Mouse (Mus musculus) brain, embryonic 18.5 days (tissue): ENCODE measurements around the gene Atp9a.
A peak's percentile ranks its signal among the peaks of the same experiment; 100 is the strongest.

Experiments
- DNase-seq: peaks from one replicate; pipeline ENCODE4 v3.0.0-alpha.2; 2012; ENCODE audit warnings: low read depth, low spot score

Atp9a gene

DNA sequence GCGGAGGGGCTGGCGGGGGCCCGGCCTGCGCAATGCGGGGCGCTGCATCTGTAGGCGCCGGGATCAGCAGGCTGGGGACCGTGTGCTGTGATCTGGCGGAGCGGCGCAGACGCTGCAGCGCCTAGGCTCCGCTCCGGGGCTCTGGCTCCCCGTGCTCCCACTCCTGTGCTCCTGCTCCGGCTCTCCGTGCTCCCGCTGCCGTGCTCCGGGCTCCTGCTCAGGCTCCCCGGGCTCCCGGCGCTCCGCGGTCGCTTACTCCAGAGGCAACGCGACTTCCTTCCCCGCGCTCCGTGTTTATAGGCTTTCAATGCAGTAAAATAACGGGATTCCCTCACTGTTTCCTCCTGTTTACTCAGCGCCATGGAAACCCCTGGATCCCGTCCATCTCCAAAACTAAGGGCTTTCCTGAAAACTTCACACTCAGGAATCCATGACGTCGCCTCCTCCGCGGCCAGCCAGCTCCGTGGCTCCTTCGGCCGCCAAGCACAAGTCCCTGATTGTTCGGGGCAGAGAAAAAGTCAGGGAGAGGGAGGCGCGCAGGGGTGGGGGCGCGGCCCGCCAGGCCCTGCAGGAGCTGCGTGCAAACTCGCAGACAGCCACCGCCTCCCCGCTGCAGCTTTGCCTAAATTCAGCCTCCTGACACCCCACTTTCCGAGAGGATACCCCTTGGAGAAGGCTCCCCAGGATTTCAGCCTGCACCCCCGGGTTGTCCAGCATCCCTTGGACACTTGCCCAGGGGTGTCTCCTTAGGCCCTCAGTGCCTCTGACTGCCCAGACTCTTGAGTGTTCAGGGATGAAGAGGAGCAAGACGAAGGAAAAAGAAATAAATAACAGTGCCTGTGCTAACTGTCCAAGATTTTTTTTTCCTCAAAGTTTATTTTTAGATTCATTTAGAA lies 140.5 kb downstream of the Atp9a start, which contains the start of gene Nfatc2:
Gene Nfatc2 (minus strand): TSS at position 167 of the 896 bp plus-strand sequence.
- peak; percentile 68 for DNase-seq

DNA sequence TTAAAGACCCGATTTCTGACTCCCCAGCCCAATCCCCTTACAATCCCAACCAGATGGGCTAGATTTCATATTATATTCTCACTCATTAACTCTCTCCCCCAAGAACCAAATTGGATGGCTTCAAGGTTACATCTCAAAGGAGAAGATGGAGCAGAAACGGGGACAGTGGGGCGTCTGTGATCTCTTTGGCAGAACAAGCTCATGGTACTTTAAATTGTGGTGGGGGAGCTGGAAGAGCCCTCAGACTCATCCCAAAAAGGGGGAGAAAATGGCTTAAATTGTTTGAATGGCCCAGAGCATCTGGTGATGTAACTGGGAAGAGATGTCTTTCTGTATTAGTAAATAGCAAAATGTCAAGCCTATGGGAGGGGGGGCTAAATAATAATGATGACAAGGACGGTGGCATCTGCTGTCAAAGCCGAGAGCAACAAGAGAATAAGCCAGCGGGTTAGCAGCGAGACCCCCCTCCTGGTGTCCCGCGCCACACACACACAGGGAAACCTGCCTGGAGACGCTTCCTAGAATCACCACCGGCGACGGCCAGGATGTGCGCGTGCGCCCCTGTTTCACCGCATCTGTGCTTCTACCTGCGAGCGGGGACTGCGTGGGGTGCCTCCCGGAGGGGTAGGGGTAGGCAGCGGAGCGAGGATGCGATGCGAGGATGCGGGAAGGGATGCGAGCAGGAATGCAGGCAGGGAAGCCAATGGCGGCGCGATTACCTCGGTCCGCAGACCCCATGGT lies 141.3 kb downstream of the Atp9a start:
- no peak for DNase-seq

DNA sequence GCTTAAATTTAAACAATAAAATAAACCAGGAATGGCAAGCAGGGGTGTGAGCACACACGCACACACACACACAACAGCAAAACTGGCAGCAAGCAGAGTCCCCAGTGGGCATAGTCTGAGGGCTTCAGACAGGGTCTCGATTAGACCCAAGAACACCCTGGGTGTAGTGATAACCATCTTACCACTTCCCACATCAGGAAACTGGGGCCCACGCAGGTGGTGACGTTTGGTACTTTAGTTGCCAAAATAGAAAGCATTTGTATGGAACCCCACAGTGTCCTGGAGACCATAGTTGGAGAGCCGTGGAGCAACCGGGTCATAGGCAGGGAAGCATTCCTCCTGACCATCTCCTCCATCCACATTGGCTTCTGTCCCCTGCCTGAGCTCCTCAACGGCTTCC lies 146.5 kb downstream of the Atp9a start:
- no peak for DNase-seq

GRCm38 (mm10) chr2:168593676-168594075 lies 148.5 kb downstream of the Atp9a start:
- no peak for DNase-seq

- no peak for DNase-seq
Observed at GRCm38 (mm10) chr2:168593004-168593403, 149.2 kb downstream of the Atp9a start.

- no peak for DNase-seq
Observed at GRCm38 (mm10) chr2:168591076-168591475, 151.1 kb downstream of the Atp9a start.

DNA sequence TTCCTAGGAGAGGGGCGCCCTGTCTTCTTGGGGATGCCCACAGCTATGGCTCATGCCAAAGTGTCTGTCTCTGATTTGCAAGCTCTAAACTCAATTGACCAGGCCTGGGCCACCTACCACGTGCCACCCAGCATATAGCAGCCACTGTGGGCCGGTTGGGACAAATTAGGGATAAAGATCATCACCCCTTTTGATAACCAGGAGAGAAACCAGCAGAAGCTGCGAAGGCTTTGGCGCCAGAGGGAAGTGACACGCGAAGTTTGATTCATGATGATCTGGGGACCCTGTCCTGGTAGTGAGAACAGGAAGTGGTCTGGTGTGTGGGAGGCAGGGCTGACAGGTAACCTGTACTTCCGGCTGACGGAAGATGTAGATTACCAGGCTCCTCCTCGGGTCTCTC lies 151.7 kb downstream of the Atp9a start:
- DNase-seq: no peak

DNA sequence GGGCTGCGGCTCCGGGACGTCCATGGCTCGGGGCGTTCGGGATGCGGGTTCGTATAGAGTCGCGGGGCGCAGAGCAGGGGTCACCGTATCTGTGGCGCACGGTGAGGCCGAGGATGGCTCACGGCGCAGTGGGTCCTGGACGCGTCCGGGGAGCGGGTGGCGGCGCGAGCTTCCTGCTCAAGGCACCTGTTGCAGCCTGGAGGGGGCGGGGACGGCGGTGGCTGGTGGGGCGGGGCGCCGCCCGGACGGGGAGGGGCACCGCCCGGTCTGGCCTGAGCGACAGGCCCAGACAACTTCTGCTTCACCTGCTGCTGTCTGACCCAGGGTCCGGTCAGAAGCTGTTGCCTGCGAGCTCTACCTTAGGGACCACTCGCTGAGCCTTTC lies 152.0 kb downstream of the Atp9a start:
- DNase-seq: no peak

DNA sequence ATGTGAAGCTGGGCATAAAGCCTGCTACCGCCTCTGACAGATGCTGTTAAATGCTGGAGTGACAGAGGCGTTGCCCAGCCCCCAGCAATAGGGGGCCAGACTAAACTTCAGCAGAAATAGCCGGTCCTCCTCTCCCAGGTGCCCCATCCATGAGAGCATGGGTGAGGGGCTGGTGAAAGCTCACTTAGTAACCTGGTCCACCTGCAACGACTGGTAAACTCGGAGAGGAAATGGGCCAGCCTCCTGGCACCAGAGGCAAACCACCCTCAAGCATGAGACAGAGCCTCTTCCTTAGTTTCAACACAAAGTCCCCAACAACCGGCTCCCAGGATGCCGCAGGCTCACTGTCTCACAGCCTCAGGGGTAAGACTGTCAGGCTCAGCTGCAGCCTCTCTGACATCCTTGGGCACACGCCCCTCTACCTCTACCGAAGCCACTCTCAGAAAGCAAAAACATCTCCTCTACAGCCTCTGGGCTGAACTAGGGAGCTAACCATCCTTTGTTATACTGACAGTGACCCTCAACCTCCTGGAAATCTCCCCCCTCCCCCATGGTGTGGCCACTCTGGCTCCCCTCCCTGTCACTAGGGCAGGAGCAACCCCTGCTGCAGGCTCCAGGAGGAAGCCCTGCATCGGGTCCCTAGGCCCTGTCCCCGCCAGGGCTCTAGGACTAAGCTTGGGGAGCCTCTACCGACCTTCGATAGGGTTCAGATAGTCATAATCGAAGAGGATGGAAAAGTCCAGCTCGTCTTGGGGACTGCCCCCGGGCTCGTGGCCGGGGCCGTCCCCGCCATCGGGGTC lies 152.6 kb downstream of the Atp9a start:
- DNase-seq: no peak

DNA sequence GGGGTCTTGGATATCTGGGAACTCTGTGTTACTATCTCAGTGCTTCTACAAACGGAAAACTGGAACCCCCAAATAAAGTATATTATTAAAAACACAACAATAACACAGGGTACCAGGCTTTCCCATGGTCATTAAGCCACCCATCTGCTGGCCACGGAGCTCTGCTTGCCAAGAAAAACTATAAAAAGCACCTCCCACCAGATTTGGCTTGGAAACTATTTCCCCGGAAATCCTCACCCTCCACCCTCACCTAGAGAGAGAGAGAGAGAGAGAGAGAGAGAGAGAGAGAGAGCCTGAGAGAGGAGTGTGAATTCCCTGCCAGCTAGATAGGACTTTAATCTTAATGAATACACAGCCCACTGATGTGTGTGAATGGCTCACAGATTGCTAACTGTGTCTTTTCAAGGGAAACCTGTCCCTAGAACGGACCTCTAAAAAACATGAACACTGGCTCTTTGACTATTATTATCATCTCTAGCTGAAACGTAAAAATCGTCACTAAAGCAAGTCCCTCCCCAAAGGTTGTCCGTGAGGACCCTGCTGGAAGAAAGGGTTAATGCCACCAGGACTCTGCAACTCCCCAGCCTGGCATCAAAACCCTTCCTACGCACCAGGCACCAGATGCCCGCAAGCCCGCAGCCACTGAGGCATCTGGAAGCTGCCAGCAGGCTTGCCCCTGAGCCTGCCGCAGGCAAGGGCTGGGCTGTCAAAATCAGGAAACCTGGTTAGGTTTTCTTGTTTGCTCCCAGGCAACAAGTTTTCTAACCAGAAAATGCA lies 153.4 kb downstream of the Atp9a start:
- DNase-seq: no peak

DNA sequence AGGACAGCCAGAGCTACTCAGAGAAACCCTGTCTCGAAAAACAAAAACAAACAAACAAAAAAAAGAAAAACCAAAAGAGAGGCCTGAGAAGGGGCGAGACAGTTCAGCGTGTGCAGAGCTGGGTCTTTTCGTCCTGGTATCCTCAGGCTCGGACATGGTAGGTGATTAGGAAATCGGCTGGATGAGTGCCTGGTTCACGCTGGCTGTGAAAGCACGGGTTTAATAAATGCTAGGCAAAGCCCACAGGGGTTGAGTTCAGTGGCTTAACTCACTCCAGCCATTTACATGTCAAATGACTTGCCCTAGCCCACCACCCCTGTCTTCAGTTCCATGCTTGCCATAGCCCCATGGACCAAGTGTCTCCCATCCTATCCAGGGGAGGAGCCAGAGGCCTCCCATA lies 155.1 kb downstream of the Atp9a start:
- no peak for DNase-seq

- no peak for DNase-seq
Observed at GRCm38 (mm10) chr2:168586512-168586911, 155.7 kb downstream of the Atp9a start.

DNA sequence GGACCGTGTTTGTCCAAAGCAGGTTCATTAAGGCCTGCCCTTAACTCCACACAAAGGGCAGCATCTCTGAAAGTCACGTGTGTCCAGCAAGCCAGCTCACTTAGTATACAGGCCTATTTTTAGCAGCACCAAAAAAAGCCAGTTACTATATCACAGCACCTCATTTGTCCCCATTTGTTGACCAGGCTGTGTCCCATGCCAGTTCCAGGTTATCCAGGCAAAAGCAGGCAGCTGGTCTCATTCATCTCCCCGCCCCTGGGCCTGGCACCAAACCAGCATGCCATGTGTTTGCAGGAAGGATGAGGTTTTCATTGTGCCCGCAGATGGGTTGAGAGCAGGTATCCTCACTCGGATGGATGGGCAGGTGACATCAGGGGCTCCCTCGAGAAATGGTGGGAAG lies 157.4 kb downstream of the Atp9a start:
- DNase-seq: no peak
